8 mouse cellular contexts compared by ENCODE assay signal in the genomic region with DNA sequence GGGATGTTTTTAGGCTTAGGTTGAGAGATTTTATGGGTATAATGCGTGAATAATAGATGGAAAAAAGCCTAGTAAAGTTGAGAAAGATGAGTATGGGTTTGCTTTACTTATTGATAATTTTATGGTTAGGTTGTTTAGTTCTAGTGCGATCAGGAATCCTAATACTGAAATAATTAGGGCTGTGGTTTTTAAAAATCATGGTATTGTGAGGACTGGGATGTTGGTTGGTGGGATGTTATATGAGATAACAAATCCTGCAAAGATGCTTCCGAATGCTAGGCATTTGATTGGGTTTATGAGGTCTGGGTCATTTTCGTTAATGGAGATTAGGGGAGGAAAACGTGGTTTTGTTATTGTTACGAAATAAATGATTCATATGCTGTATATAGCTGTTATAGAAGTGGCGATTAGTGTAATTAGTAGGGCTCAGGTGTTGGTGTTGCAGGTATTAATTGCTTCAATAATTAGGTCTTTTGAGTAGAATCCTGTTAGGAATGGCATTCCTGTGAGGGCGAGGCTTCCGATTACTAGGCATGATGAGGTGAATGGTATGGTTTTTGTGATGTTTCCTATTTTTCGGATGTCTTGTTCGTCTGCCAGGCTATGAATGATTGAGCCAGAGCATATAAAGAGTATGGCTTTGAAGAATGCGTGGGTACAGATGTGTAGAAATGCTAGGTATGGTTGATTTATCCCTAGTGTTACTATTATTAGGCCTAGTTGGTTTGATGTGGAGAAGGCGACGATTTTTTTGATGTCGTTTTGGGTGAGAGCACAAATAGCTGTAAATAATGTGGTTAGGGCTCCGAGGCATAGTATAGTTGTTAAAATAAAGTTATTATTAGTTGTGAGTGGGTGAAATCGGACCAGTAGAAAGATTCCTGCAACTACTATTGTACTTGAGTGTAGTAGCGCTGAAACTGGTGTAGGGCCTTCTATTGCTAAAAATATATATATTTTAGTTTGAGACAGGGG.
A peak's percentile ranks its signal among the peaks of the same experiment; 100 is the strongest.
DNase-seq lines count a peak whose midpoint lies in the region; ATAC-seq and TF ChIP-seq lines count a peak whose summit lies in the region.
"Not testable (repeated sequence)": the region's sequence is repeated elsewhere in the genome, so short reads cannot be mapped to it uniquely, and the experiment has no call there.

No protein-coding gene starts in this region.

- not testable (repeated sequence) for H3K4me1 ChIP-seq in G1E (ENCODE audit: insufficient read depth, low read depth, low read length); embryonic facial prominence, embryonic 11.5 days (ENCODE audit: control insufficient read depth, insufficient read depth, low read length); forebrain, postnatal 0 days (ENCODE audit: insufficient read depth); hindbrain, embryonic 12.5 days; kidney, embryonic 16.5 days (ENCODE audit: insufficient read depth, low read length); liver, embryonic 13.5 days (replicated peaks); midbrain, embryonic 13.5 days (replicated peaks); stomach, embryonic 14.5 days (ENCODE audit: control insufficient read depth, insufficient read depth, low read length)

- 92% methylated on average over 18 of the region's 18 CpGs for WGBS in embryonic facial prominence, embryonic 11.5 days
- 90% methylated on average over 18 of the region's 18 CpGs for WGBS in forebrain, postnatal 0 days
- 86% methylated on average over 18 of the region's 18 CpGs for WGBS in hindbrain, embryonic 12.5 days
- 88% methylated on average over 18 of the region's 18 CpGs for WGBS in kidney, embryonic 16.5 days
- 70% methylated on average over 18 of the region's 18 CpGs for WGBS in liver, embryonic 13.5 days (ENCODE audit: insufficient replicate concordance)
- WGBS in midbrain, embryonic 13.5 days, result 90% methylated on average over 18 of the region's 18 CpGs
- 88% methylated on average over 18 of the region's 18 CpGs for WGBS in stomach, embryonic 14.5 days

- H3K9me3 ChIP-seq in G1E (replicated peaks); embryonic facial prominence, embryonic 11.5 days (replicated peaks; ENCODE audit: control insufficient read depth, low read length); forebrain, postnatal 0 days (ENCODE audit: low read length); hindbrain, embryonic 12.5 days (replicated peaks); kidney, embryonic 16.5 days (ENCODE audit: low read length); liver, embryonic 13.5 days (replicated peaks); midbrain, embryonic 13.5 days; stomach, embryonic 14.5 days (ENCODE audit: control insufficient read depth, low read depth, low read length): not testable (repeated sequence)

- not testable (repeated sequence) for DNase-seq in G1E (ENCODE audit: low spot score); embryonic facial prominence, embryonic 11.5 days (ENCODE audit: low spot score); forebrain, postnatal 0 days; liver, embryonic 13.5 days

- H3K27me3 ChIP-seq in G1E (ENCODE audit: insufficient read depth, low read length); embryonic facial prominence, embryonic 11.5 days (ENCODE audit: control insufficient read depth, insufficient read depth, low read length); forebrain, postnatal 0 days (ENCODE audit: insufficient read depth, low read length); hindbrain, embryonic 12.5 days; kidney, embryonic 16.5 days (ENCODE audit: insufficient read depth, low read length); liver, embryonic 13.5 days; midbrain, embryonic 13.5 days; stomach, embryonic 14.5 days (ENCODE audit: control insufficient read depth, insufficient read depth, low read length): not testable (repeated sequence)

- peak; percentile 94 for ATAC-seq in G1E (ENCODE audit: extremely low read depth, insufficient number of reproducible peaks, low FRiP score, poor library complexity, severe bottlenecking)
- peak; percentile 100 for ATAC-seq in embryonic facial prominence, embryonic 11.5 days (replicated peaks; ENCODE audit: insufficient number of reproducible peaks, low FRiP score, low TSS enrichment, low read depth)
- peak; percentile 98 for ATAC-seq in forebrain, postnatal 0 days
- peak; percentile 100 for ATAC-seq in hindbrain, embryonic 12.5 days (ENCODE audit: low FRiP score)
- peak; percentile 100 for ATAC-seq in kidney, embryonic 16.5 days (ENCODE audit: low FRiP score, low TSS enrichment)
- peak; percentile 100 for ATAC-seq in liver, embryonic 13.5 days (ENCODE audit: low read depth)
- peak; percentile 100 for ATAC-seq in midbrain, embryonic 13.5 days
- ATAC-seq in stomach, embryonic 14.5 days (ENCODE audit: insufficient number of reproducible peaks, insufficient read depth, low FRiP score, low read depth), result peak; percentile 100

- not testable (repeated sequence) for TF ChIP-seq CTCF in G1E (IDR thresholded peaks at IDR 0.05; ENCODE audit: low read depth, low read length); forebrain, postnatal 0 days (IDR thresholded peaks at IDR 0.05; ENCODE audit: low read depth)

- H3K4me3 ChIP-seq in G1E (ENCODE audit: low read depth, low read length); embryonic facial prominence, embryonic 11.5 days (ENCODE audit: low read depth, low read length); forebrain, postnatal 0 days (ENCODE audit: low read depth, low read length); hindbrain, embryonic 12.5 days; kidney, embryonic 16.5 days (ENCODE audit: low read length); liver, embryonic 13.5 days (replicated peaks); midbrain, embryonic 13.5 days (replicated peaks); stomach, embryonic 14.5 days (ENCODE audit: low read depth, low read length): not testable (repeated sequence)

- not testable (repeated sequence) for H3K9ac ChIP-seq in embryonic facial prominence, embryonic 11.5 days (replicated peaks; ENCODE audit: low read length); forebrain, postnatal 0 days; hindbrain, embryonic 12.5 days; kidney, embryonic 16.5 days (replicated peaks; ENCODE audit: low read length); liver, embryonic 13.5 days; midbrain, embryonic 13.5 days (replicated peaks); stomach, embryonic 14.5 days (replicated peaks; ENCODE audit: low read depth, low read length)

- not testable (repeated sequence) for H3K36me3 ChIP-seq in G1E (replicated peaks); embryonic facial prominence, embryonic 11.5 days (replicated peaks; ENCODE audit: control insufficient read depth, insufficient read depth, low read depth, low read length); forebrain, postnatal 0 days (ENCODE audit: insufficient read depth); hindbrain, embryonic 12.5 days; kidney, embryonic 16.5 days (ENCODE audit: insufficient read depth, low read length); liver, embryonic 13.5 days; midbrain, embryonic 13.5 days; stomach, embryonic 14.5 days (ENCODE audit: control insufficient read depth, insufficient read depth, low read length)

- not testable (repeated sequence) for H3K27ac ChIP-seq in embryonic facial prominence, embryonic 11.5 days (replicated peaks; ENCODE audit: low read depth, low read length); forebrain, postnatal 0 days (ENCODE audit: low read depth, low read length); hindbrain, embryonic 12.5 days; kidney, embryonic 16.5 days (ENCODE audit: low read length); liver, embryonic 13.5 days; midbrain, embryonic 13.5 days; stomach, embryonic 14.5 days (ENCODE audit: low read length)

- H3K4me2 ChIP-seq in embryonic facial prominence, embryonic 11.5 days (ENCODE audit: low read depth, low read length); forebrain, postnatal 0 days (ENCODE audit: low read depth); hindbrain, embryonic 12.5 days (replicated peaks); kidney, embryonic 16.5 days (replicated peaks; ENCODE audit: low read depth, low read length); liver, embryonic 13.5 days; midbrain, embryonic 13.5 days (replicated peaks); stomach, embryonic 14.5 days (replicated peaks; ENCODE audit: low read depth, low read length): not testable (repeated sequence)
